Mouse (Mus musculus): Measurements from ENCODE around the gene Lnp1. TPM values are rescaled to one million over a fixed set of nuclear protein-coding genes. Genes with fewer than 3 reads are reported as not detected.
"Not testable (repeated sequence)": the region's sequence is repeated elsewhere in the genome, so short reads cannot be mapped to it uniquely, and the experiment has no call there.

Gene Lnp1
- total RNA-seq (2021) = 1 to 10 TPM in 1 of 2 experiments, not detected in 1; 1.8 TPM

- DNase-seq = no peak
These were observed at the start of gene Lnp1 for GRCm38 (mm10) chr16:56928023-56928422. TSS of gene Lnp1 (minus strand) at chr16:56928061.

- no peak for DNase-seq
These were observed 46.8 kb upstream of the Lnp1 start for GRCm38 (mm10) chr16:56974646-56975045.

- DNase-seq = not testable (repeated sequence)
These were observed 30.4 kb upstream of the Lnp1 start for GRCm38 (mm10) chr16:56958311-56958710.

GRCm38 (mm10) chr16:56949085-56949484 is 21.2 kb upstream of the Lnp1 start:
- no peak for DNase-seq

GRCm38 (mm10) chr16:56942341-56942740 is 14.5 kb upstream of the Lnp1 start:
- no peak for DNase-seq

- peak in 1 of 2 experiments; percentile 4 for DNase-seq
These were observed 7.7 kb downstream of the Lnp1 start for GRCm38 (mm10) chr16:56920102-56920657.

- DNase-seq = no peak
These were observed 10.6 kb downstream of the Lnp1 start for GRCm38 (mm10) chr16:56917230-56917629.

- no peak for DNase-seq
These were observed 18.9 kb downstream of the Lnp1 start for GRCm38 (mm10) chr16:56908986-56909385.

- not testable (repeated sequence) for DNase-seq
These were observed 25.7 kb downstream of the Lnp1 start for GRCm38 (mm10) chr16:56902206-56902605.

GRCm38 (mm10) chr16:56891583-56891982 is 36.3 kb downstream of the Lnp1 start:
- DNase-seq = no peak

- no peak for DNase-seq
These were observed 41.2 kb downstream of the Lnp1 start for GRCm38 (mm10) chr16:56886616-56887116.

GRCm38 (mm10) chr16:56885824-56886615 is 41.8 kb downstream of the Lnp1 start, which contains the start of gene Tmem45a:
TSS of gene Tmem45a (minus strand) at chr16:56886166.
- peak; percentile 56 to 71 for DNase-seq

GRCm38 (mm10) chr16:56884811-56885210 is 43.0 kb downstream of the Lnp1 start:
- DNase-seq = no peak

- DNase-seq = no peak
These were observed 54.5 kb downstream of the Lnp1 start for GRCm38 (mm10) chr16:56873410-56873809.

GRCm38 (mm10) chr16:56870458-56870857 is 57.4 kb downstream of the Lnp1 start:
- no peak for DNase-seq

- DNase-seq = no peak
These were observed 59.5 kb downstream of the Lnp1 start for GRCm38 (mm10) chr16:56868361-56868760.

- peak; percentile 5 to 7 for DNase-seq
These were observed 60.3 kb downstream of the Lnp1 start for GRCm38 (mm10) chr16:56867591-56867990.

Other genes with a start within 250 kb of the Lnp1 start
- gene Tfg, start 210.6 kb downstream of the Lnp1 start, total RNA-seq (2021) = 10 to 100 TPM; 59.5 to 59.7 TPM
- gene Adgrg7, start 132.2 kb downstream of the Lnp1 start, total RNA-seq (2021) = not detected
- 1 to 10 TPM; 2.0 to 2.2 TPM for gene Tmem45a, start 41.9 kb downstream of the Lnp1 start, total RNA-seq (2021)
- gene Tmem45a2, start 143.3 kb upstream of the Lnp1 start, total RNA-seq (2021) = under 1 TPM in 1 of 2 experiments, not detected in 1; 0.25 TPM
- gene Tomm70a, start 193.6 kb upstream of the Lnp1 start, total RNA-seq (2021) = 100 to 1,000 TPM in 1 of 2 experiments, 10 to 100 TPM in 1; 98.6 to 101 TPM
- 10 to 100 TPM; 13.0 to 13.8 TPM for gene Nit2, start 239.3 kb upstream of the Lnp1 start, total RNA-seq (2021)